Mouse (Mus musculus) lung, postnatal 36 days (tissue): ENCODE data around the gene Cmas.

Experiments
- DNase-seq: peaks from one replicate; pipeline ENCODE4 v3.0.0; 2022; ENCODE audit warnings: mixed read lengths

The Cmas gene

DNA sequence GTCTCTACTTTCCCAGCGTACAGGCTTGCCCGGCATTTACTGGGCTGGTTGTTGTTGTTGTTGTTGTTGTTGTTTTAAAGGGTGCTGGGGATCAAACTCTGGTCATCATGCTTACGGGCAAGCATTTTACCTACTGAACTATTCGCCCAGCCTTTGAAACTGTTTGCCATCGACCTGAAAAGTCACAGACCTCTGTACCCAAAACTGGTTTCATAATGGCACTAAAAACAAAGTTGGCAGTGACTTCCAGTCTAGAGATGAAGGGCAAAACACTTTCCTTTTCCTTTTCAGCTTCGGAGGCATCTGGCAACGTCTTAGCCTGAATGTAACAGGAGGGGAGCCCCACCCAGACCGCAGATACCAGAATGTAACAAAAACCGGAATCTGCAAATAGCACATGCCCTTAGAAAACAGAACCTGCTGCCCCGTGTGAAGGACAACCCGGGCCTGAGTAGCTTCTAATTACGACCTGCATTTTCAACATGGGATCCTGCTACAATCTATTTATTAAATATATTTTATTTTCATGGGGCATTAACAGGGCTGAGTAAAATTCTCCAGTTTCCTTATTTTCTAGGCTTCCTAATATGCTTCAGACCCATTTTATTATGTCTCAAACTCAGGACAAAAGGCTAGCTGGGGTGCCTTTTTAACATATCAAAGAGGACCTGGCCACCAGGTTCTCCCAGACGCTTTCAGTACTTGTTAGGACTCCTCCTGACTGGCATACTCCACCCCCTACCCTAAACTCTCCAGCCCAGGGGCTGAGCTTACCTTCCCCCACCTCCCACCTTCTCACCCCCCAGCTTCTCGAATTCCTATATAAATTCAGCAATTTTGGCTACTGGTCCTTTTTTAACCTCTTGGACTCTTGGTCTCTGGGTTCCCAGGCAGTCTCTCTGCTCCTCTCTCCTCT, 3.9 kb upstream of the Cmas start:
- peak; percentile 72 for DNase-seq

DNA sequence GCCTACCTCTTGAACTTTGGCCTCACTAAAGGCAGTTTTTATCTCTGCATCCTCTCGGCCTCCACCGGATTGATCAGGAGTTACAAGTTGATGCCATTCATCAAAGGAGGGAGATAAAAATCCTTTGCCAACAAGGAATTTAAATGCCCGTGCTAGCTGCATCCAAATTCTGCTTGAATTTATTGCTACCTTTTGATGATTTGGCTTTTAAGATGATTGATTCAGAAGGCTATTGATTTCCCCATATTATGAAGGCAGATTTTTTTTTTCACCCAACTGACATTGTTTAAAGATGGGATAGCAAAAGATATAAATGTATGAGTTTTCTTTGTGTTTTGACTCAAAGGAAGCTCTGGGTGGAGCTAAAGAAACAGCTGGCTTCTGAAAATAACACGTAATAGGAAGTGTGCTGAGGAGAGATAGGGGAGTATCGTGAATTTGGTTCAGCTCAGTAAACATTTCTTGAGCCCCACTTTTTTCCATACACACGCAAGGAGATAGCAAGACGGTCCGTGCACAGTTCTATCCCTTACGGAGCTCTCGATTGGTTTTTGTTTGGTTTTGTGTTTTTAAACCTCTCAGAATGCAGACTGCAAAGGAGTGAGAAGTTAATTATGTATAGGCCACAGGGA, 964 bp downstream of the Cmas start:
- peak; percentile 31 for DNase-seq

DNA sequence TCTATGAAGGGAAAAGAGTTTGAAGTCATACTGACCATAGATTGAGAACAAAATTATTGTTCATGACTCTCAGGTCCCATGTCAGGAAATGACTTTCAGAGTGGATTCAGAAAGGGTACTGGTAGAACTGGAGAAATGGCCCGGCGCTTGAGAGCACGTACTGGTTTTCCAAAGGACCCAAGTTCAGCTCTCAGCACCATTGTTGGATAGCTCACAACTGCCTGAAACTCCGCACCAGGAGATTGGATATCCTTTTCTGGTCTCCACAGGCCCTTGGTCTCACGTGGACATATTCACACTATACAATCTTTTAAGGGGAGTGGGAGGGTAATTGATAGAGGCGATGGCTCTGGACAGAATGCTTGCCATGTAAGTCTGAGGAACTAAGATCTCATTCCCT, 1.5 kb downstream of the Cmas start:
- DNase-seq: no peak

DNA sequence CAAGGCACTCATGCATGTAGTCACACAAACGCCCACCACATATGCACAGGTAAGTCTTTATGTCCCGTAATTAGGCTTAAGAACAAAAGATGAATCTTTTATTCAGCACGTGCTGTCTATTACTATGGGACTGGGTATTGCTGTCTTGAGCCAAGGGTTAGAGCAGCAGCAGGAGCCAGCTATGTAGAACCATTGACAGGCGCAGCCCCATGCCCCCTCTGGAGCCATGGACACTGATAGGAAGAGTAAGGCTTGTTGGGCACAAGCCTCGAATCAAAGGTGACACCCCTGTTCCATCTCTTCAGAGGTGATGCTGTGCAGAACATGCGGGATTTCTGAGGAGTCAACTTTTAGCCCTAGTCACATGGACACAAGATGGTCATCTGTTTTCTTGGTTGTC, 2.1 kb downstream of the Cmas start:
- no peak for DNase-seq

DNA sequence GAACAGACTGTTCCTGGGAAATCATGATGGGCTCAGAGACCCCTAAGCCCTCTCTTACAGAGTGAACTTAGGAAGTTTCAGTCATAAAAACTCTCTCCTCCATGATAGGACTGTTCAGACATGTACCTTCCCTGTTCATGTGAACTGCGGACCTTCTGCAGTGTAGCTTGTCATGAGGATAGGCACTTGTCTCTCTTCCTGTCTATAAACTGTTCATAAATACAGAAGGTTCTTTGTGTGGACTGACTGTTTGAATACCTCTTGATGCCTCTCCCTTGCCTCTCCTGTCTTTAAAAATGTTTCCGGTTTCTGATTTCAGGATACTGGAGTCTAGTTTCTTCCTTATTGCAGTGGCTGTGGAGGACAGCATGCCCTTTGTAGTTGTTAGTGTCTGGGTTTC, 3.1 kb downstream of the Cmas start:
- no peak for DNase-seq

DNA sequence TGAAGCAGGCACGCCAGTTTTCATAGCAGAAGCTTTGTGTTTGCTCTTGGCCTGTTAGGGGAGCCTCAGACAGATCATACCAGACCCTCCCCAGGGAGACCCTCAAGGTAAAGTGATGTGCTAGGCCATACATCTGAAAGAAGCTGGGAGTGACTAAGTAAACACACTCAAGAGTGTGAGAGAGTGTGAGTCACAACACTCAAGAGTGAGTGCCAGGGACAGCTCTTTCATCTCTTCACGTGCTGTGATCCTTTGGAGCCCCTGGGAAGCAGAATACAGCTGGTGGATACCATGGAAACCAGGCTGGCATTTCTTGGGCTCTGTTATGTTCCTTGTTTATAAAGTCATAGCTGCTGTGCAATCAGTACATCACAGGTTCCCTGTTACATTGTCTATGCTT, 8.4 kb downstream of the Cmas start:
- DNase-seq: no peak

DNA sequence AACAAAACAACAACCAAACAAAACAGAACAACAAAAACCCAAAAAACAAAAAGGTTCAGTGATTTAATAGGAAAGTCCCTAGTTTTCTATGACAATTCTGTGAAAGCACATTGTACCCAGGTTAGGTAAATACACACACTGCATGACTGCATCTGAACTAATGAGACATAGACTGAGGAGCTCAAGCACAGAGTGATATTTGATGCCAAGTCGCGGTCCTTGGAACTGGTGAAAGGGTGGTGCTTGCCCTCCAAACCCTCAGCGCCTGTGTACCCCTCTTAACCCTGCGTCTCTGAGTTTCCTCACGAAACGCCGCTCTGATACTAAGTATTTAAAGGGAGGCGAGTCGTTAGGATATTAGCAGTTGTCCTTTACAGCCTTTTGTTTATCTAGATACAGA, 10.8 kb downstream of the Cmas start:
- DNase-seq: no peak

DNA sequence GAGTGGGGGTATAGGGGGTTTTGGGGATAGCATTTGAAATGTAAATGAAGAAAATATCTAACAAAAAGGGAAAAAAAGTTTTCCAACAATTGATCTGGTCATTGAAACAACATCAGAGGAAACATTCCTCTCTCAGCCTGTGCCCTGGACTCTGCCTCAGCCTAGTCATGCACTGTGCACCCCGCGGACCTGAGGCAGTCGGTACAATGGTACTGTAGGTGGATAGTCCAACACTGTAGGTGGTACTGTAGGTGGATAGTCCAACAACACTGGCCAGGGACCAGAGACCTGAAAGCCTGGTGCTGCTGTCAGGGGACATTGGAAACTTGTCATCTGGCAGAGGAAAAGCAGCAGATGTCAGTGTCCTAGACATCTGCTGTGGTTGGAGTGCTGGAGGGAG, 13.4 kb downstream of the Cmas start:
- DNase-seq: no peak

DNA sequence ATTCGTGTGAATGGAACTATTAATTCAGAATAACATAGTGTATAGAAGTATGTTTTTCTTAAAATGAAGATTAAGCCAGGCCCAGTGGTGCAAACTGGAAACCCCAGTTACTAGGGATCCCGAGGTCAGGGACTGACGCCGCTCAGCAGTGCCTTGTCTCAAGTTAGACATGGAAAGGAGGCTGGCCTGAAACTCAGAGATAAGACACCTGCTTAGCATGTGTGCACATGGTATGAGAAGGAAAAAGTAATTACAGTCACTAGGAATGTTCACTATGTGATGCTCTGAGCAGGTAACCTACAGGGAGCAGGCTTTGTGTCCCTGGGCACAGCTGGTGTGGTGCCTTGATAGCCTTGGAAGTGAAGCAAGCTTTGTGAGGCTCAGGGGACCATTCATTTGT, 15.2 kb downstream of the Cmas start:
- no peak for DNase-seq

DNA sequence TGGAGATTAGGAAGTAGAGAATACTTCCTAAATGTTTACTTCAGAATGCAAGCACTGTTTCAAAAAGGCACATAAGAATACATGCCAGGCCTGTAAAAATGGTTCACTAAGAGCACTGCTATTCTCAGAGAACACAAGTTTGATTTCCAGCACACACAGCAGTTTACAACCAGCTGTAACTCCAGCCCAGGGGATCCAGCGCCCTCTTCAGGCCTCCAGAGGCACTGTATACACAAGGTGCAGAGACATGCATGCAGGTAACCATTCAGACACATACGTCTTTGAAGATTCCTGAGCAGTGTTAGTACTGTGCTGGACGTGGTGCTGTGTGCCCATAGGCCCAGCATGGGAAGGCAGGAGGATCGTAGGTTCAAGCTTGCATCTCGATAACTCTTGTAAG, 17.1 kb downstream of the Cmas start:
- no peak for DNase-seq

DNA sequence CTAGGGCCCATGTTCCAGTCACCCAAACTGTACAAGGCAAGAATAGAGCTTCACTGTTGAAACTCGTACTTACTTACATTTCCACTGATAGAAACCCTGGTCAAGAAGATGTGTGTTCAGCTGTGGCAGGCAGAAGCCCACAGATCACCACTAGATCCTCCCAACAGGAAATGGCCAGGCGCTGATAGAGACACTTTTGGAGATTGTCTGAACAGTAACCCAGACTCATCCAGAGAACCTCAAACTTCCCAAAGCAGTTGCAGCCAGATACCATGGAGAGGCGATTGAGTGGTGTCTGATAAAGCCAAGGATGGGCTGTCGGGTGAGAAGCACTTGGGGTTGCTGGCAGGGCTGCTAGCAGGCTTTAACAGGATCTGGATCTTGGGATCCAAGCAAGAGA, 20.4 kb downstream of the Cmas start:
- no peak for DNase-seq

DNA sequence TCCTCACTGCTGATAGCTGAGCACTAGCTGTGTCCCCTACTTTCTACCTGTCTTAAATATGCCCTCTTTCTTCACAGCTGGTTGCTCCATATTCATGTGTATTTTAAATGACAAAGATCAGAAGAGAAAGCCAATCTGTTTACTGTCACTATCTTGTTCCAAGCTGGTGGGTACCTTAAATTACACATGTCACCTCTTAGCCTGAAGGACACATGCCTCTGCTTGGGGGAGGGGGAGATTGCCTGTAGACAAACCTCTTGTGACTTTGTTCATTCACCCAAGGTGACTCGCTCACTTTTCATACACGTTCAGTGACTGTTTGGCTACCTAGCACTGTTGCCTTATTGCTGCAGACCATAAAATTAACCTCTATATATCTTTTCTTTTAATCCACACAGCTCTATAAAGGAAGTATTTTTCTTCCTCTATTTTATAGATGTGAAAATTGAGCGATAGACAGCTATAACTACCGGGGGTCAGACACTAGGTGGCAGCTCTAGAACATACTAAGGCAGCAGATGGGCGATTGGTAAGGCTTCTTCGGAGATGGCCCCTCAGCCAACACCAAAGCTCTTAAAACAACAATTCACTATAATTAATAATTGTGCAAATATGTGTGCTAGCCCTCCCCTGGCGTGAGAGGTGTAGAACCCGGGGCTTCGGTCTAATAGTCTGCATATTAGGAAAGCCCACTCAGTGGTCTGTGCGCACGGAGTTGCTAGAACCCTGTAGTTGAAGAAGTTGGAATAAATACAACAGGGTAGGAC, 22.7 kb downstream of the Cmas start:
- DNase-seq: peak; percentile 68

DNA sequence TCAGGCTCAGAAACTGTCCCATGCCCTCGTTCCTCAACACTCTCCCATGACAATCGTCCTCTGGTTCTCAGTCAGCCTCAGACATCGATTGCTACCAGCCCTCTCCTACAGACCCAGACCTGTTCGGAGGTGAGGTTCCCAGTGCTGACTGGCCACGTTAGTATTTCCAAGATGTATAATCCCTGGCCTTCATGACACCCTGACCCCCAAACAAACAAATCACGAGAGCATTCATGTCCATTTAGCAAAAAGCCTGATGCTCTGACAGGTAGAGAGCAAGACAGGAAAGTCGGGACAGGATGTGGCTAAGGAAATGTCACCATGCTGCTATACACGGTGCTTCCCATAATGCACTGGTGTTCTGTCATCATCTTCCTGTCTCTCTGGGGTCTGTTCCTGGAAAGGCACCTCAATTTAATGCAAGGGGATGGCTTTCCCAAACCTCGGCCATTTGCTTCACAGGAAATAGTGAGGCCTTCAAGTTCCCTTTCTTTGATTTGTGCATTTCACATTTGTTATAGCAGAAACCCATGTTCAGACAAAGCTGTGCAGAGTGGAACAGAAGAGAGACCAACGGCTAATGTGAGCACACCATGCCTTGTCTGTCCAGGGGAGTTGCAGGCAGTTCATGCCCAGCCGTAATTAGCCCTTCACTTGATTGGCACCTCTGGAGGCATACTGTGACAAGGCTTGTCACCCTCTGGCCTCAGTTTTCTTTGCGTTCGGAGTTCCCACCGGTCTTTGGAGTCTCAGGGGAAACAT, 23.5 kb downstream of the Cmas start:
- no peak for DNase-seq

DNA sequence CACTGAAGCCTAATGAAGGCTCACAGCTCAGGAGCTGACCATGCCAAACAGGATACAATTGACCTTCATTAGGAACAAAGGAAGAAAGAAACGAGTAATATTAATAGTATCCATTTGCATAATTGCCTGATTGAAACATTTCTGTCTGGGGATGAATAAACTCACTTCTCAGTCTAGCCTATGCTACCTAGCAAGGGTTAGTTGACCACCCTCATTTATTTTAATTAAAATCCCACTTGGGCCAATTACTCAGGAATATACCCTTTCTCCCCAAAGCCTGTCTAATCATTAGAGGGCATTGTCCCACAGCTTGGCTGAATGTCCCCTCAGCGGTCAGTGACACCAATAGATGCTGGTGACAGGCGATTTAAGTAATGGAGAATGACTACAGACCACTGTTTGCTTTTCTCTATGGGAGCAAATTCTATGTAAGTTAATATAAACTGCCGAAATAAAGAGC, 24.1 kb downstream of the Cmas start:
- DNase-seq: no peak

DNA sequence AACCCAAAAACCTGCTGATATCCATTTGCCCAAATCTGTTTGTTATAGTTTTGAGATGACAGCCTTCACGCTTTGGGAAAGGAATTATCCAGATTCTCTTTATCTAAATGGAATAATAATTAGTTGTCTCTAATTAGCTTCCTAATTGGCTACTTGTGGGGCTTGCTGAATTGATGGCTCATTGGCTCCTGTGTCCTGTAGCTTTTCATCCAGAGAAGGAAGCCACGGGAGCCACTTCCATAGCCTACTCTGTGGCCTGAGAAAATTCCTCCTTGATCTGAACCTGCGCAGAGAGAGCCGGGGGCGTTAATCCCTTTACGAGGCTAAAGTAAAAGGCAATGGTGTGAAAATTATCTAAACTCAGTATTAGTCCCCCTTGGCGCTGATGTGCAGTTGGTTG, 24.8 kb downstream of the Cmas start:
- DNase-seq: no peak

DNA sequence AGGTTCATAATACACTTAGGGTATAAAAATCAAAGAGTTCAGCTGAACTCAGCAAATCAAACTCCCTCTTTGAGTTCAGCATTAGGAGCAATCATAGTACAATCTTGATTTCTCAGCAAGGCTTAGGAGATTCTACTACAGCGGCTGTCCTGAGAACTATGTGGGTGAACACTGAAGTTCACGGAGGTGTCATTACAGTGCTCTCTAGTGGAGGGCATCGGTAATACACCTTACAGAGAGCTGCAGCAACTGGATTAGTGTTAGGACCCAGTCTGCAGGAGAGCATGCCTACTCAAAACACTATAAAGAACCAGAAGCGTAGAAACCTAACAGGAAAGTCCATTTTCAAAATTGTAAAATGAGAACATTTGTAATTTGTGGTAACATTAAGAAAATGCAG, 28.9 kb downstream of the Cmas start:
- DNase-seq: peak; percentile 81

DNA sequence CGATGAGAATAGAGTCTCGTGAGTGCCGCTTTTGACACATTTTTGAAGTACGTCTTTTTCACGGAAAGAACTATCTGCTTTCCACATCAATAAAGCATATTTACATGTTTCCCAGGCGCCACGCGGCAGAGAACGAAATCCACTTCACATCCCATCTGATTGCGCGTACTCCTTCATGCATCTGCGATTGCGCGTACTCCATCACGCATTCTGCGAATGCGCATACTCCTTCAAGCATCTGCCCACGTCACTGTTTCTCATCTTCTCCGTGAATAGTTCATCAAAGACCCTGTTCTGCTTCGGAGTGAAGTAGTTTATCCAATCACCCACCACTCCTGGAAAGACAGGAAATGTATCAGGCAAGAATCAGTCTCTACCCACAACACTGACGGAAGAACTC, 29.6 kb downstream of the Cmas start:
- no peak for DNase-seq

DNA sequence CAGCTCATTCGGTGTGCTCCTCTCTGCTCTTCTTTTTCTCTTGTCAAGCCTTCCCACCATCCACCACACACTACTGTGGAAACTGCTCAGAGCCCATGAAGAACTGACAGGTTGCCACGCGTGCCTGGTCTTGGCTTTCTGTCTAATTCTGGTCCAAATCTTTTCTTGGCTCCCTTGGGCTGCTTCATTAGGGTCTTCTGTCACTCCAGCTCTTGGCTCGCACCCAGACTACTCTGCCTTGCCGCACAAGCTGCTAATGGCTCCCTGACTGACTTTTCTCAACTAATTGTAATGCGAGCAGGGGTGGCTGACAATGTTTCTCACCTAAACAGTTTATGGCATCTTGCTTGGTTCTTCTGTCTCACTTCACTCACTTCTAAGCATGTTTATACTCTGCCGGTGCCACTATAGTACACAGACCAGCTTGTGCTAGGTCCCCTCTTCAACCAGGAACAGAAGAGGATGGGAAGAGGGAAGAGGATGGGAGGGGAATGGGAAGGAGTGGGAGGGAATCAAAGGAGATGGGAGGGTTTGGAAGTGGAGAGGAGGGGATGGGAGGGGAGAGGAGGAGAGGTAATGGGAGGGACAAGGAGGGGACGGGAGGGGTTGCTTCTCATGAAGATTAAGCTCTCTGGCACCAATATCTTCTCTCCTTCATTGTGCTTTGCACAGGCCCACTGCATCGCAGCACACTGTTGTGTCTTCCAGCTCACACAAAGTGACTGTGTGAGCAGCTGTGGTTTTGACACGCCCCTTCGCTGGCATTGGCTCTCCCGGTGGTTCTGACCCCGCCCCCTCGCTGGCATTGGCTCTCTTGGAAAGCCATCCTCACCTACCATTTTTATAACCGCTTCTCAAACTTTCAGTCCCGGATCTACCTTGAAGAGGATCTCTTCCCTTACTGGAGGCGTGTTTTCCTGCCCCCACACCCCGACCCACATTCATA, 31.8 kb downstream of the Cmas start:
- peak; percentile 66 for DNase-seq

DNA sequence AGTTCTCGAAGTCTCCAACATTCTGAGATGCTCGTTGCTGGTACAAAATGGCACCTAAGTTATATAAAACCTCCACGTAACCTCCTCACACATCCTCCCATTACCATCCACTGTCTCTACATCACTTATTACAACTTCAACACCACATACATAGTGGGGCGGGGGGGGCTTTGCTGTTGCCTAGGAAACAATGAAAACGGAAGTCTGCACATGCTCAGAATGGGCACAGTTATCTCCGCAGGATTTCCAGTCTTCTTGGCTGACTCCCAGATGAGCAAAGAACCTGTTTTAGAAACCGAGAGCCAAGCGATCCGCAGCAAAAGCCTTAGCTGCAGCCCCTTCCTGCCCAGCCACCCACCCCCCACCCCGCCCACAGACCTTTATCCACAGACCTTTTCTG, 33.2 kb downstream of the Cmas start:
- DNase-seq: no peak

DNA sequence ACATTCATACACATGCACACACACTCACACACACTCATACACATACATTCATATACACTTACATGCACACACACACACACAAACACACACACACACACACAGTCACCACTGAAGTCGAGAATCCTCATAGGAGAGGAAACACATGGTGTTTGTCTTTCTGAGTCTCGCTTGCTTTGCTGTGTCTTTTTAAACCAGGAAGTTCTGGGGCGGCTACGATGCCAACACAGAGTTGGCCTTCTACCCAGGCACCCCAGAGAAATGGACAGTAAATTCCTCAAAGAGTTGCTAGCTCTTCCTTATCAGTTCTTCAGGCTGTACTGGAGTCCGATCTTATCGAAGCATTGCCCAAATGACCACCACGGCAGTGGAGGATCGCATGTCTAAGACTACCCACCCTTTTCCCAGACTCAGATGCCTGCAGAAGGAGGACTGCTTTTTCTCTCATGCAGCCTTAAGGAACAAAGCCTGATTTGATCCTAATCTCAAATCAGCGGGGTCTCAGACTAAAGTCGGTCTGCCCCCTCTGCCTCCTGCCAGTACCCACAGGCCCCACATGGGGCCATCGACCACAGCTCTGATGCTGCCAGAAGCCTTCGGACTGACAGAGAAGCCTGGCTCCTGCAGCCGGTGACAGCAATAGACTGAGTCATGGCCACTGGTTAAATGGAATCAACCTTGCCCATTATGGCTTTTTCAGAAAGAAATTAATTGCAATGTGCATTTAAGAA, 35.9 kb downstream of the Cmas start:
- no peak for DNase-seq

DNA sequence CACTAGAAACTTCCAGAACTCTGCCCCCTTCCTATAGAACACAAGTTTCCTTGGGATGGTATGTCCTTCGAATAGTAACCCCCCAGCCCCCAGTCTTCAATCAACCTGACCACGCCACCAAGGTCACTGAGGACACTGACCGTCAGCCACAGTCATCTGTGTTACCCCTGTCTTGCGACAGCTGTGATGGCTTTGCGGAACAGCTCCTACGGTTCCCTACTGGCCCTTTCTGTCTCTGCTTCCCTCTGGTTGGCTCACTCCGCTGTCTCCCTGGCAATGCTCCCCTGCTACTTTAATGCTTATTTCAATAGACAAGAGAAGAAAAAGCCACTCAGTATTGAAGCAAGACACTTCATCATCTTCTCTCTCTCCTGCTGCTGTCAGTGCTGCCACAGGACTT, 37.0 kb downstream of the Cmas start:
- no peak for DNase-seq
